11 mouse cellular contexts compared by ENCODE assay signal in genomic region chr4:155068357-155068972, GRCm38 (mm10). TPM values are rescaled to one million over a fixed set of nuclear protein-coding genes. Genes with fewer than 3 reads are reported as not detected.
DNase-seq lines count a peak whose midpoint lies in the region; ATAC-seq lines count a peak whose summit lies in the region.
"Had no signal": no experiment of that assay in that cellular context is flagged by ENCODE, and none has a peak within 500 bp of the region (broad histone marks: within the 10 kb centered on the region; RNA-seq: fewer than 3 reads in every experiment).

No protein-coding gene starts in this region.

- H3K4me2 ChIP-seq in lung, embryonic 16.5 days (ENCODE audit: low read depth, low read length) = peak overlapping the region; percentile 81
- H3K4me2 ChIP-seq in embryonic facial prominence, embryonic 13.5 days = peak overlapping the region; percentile 80
- peak overlapping the region; percentile 73; the same call in 1 of the 2 replicates for H3K4me2 ChIP-seq in liver, embryonic 16.5 days (ENCODE audit: low read depth, low read length)

- peak overlapping the region; percentile 25 for H3K9ac ChIP-seq in lung, embryonic 16.5 days (ENCODE audit: low read length)
- H3K9ac ChIP-seq in embryonic facial prominence, embryonic 13.5 days = 0 out of 2 replicates have a peak overlapping the region, but pooled peaks have one; percentile 92
- H3K9ac ChIP-seq in liver, embryonic 16.5 days (ENCODE audit: low read depth, low read length) = no peak overlapping the region

- no peak overlapping the region for H3K27ac ChIP-seq in heart, embryonic 10.5 days
- H3K27ac ChIP-seq in lung, embryonic 16.5 days (ENCODE audit: low read length) = no peak overlapping the region
- H3K27ac ChIP-seq in embryonic facial prominence, embryonic 13.5 days = no peak overlapping the region
- H3K27ac ChIP-seq in liver, embryonic 16.5 days (ENCODE audit: low read length) = no peak overlapping the region
- H3K27ac ChIP-seq: midbrain, embryonic 13.5 days had no signal

- intact Hi-C loops in heart, postnatal 10 days (cut with DNase I) = loop anchor here (5.0 kb wide), 1 partner anchor 101 kb away; no protein-coding TSS in a partner anchor

- WGBS in heart, embryonic 10.5 days = 90% methylated on average over 20 of the region's 20 CpGs
- WGBS in lung, embryonic 16.5 days = 90% methylated on average over 20 of the region's 20 CpGs
- WGBS in embryonic facial prominence, embryonic 13.5 days = 93% methylated on average over 20 of the region's 20 CpGs
- 89% methylated on average over 20 of the region's 20 CpGs for WGBS in liver, embryonic 16.5 days (ENCODE audit: insufficient replicate concordance)

- peaks cover 32% of the 10 kb centered on the region for H3K4me1 ChIP-seq in heart, embryonic 10.5 days
- peaks cover 18% of the 10 kb centered on the region for H3K4me1 ChIP-seq in lung, embryonic 16.5 days (replicated peaks; ENCODE audit: control insufficient read depth, insufficient read depth, low read length)
- H3K4me1 ChIP-seq in embryonic facial prominence, embryonic 13.5 days = peaks cover 25% of the 10 kb centered on the region
- H3K4me1 ChIP-seq in liver, embryonic 16.5 days (ENCODE audit: control insufficient read depth, low read depth, low read length) = peaks cover 18% of the 10 kb centered on the region

- no peak for ATAC-seq in lung, embryonic 16.5 days (ENCODE audit: low read depth)
- ATAC-seq in embryonic facial prominence, embryonic 13.5 days (ENCODE audit: insufficient number of reproducible peaks, insufficient read depth, low FRiP score, low TSS enrichment, low read depth) = no peak
- no peak for ATAC-seq in liver, embryonic 16.5 days (ENCODE audit: low read depth)
- ATAC-seq in CD4-positive, CD25-positive, alpha-beta regulatory T cell, adult 4 months = no peak
- ATAC-seq: midbrain, embryonic 13.5 days had no signal

- H3K4me3 ChIP-seq in heart, embryonic 10.5 days = peak overlapping the region; percentile 79; the same call in 1 of the 2 replicates
- H3K4me3 ChIP-seq in lung, embryonic 16.5 days (ENCODE audit: low read length) = no peak overlapping the region; the same call in 1 of the 2 replicates
- H3K4me3 ChIP-seq in embryonic facial prominence, embryonic 13.5 days = 0 out of 2 replicates have a peak overlapping the region, but pooled peaks have one; percentile 74
- H3K4me3 ChIP-seq in liver, embryonic 16.5 days (ENCODE audit: low read depth, low read length) = no peak overlapping the region

- H3K9me3 ChIP-seq in heart, embryonic 10.5 days = no peaks in the 10 kb centered on the region
- no peaks in the 10 kb centered on the region for H3K9me3 ChIP-seq in lung, embryonic 16.5 days (ENCODE audit: control insufficient read depth, low read length)
- no peaks in the 10 kb centered on the region for H3K9me3 ChIP-seq in embryonic facial prominence, embryonic 13.5 days
- no peaks in the 10 kb centered on the region for H3K9me3 ChIP-seq in liver, embryonic 16.5 days (replicated peaks; ENCODE audit: control insufficient read depth, low read length)
- H3K9me3 ChIP-seq: midbrain, embryonic 13.5 days had no signal

- peaks cover 54% of the 10 kb centered on the region for H3K36me3 ChIP-seq in heart, embryonic 10.5 days
- H3K36me3 ChIP-seq in lung, embryonic 16.5 days (ENCODE audit: control insufficient read depth, insufficient read depth, low read length) = peaks cover 36% of the 10 kb centered on the region
- H3K36me3 ChIP-seq in embryonic facial prominence, embryonic 13.5 days = peaks cover 56% of the 10 kb centered on the region
- peaks cover 44% of the 10 kb centered on the region for H3K36me3 ChIP-seq in liver, embryonic 16.5 days (ENCODE audit: control insufficient read depth, insufficient read depth)

- peaks cover 11% of the 10 kb centered on the region; the same call in 1 of the 2 replicates for H3K27me3 ChIP-seq in heart, embryonic 10.5 days (ENCODE audit: insufficient read depth, poor library complexity, severe bottlenecking)
- no peaks in the 10 kb centered on the region for H3K27me3 ChIP-seq in lung, embryonic 16.5 days (ENCODE audit: control insufficient read depth, insufficient read depth, low read depth, low read length)
- H3K27me3 ChIP-seq in embryonic facial prominence, embryonic 13.5 days = no peaks in the 10 kb centered on the region
- no peaks in the 10 kb centered on the region for H3K27me3 ChIP-seq in liver, embryonic 16.5 days (ENCODE audit: control insufficient read depth, insufficient read depth, low read depth, low read length)
- H3K27me3 ChIP-seq: midbrain, embryonic 13.5 days had no signal

- no peak for DNase-seq in heart, embryonic 10.5 days (ENCODE audit: low spot score)
- no peak for DNase-seq in heart, postnatal 10 days
- DNase-seq in lung, postnatal 14 days = no peak
- no peak for DNase-seq in natural killer cell, adult 2 months (ENCODE audit: low spot score in 2 of 2)
- DNase-seq: adrenal gland, adult 8-10 months had no signal

RNA-seq across cellular contexts. Expression of gene Pex10, which starts 1.6 kb away (rescaled TPM):
- polyA plus RNA-seq in heart, embryonic 10.5 days (2016; fragmentation: Nextera tagmentation; extraction: Ambion mirVana) = 17.3 and 19.4 TPM in 2 replicates
- total RNA-seq in heart, postnatal 10 days (2021) = 10 to 100 TPM; 18.4 to 23.7 TPM
- polyA plus RNA-seq in lung, embryonic 16.5 days (2015; fragmentation: Nextera tagmentation; extraction: Ambion mirVana) = 26.8 and 27.4 TPM in 2 replicates
- 22.2 and 26.4 TPM in 2 replicates for polyA plus RNA-seq in embryonic facial prominence, embryonic 13.5 days (2015; fragmentation: Nextera tagmentation; extraction: Ambion mirVana)
- 8.3 and 8.9 TPM in 2 replicates for polyA plus RNA-seq in liver, embryonic 16.5 days (2015; fragmentation: Nextera tagmentation; extraction: Ambion mirVana)
- 10 to 100 TPM in 1 of 2 experiments, 1 to 10 TPM in 1; 9.7 to 10.4 TPM for polyA plus RNA-seq in CD4-positive, CD25-positive, alpha-beta regulatory T cell, adult 4 months (2017; shearing (Covaris generic))

RNA-seq across cellular contexts. Expression of gene Plch2, which starts 11.9 kb away (rescaled TPM):
- polyA plus RNA-seq in heart, embryonic 10.5 days (2016; fragmentation: Nextera tagmentation; extraction: Ambion mirVana) = 0.41 and 0.57 TPM in 2 replicates
- not detected for total RNA-seq in heart, postnatal 10 days (2021)
- polyA plus RNA-seq in lung, embryonic 16.5 days (2015; fragmentation: Nextera tagmentation; extraction: Ambion mirVana) = 11.4 and 14.9 TPM in 2 replicates
- polyA plus RNA-seq in embryonic facial prominence, embryonic 13.5 days (2015; fragmentation: Nextera tagmentation; extraction: Ambion mirVana) = 11.2 and 12.8 TPM in 2 replicates
- 0.08 TPM in 1 of 2 replicates, not detected in the other for polyA plus RNA-seq in liver, embryonic 16.5 days (2015; fragmentation: Nextera tagmentation; extraction: Ambion mirVana)
- polyA plus RNA-seq in CD4-positive, CD25-positive, alpha-beta regulatory T cell, adult 4 months (2017; shearing (Covaris generic)) = not detected
- total RNA-seq: common myeloid progenitor, adult 5-6 weeks had no signal

RNA-seq across cellular contexts. Expression of gene Rer1, which starts 17.7 kb away (rescaled TPM):
- 144 and 165 TPM in 2 replicates for polyA plus RNA-seq in heart, embryonic 10.5 days (2016; fragmentation: Nextera tagmentation; extraction: Ambion mirVana)
- 10 to 100 TPM; 71.8 to 77.3 TPM for total RNA-seq in heart, postnatal 10 days (2021)
- polyA plus RNA-seq in lung, embryonic 16.5 days (2015; fragmentation: Nextera tagmentation; extraction: Ambion mirVana) = 150 and 157 TPM in 2 replicates
- polyA plus RNA-seq in embryonic facial prominence, embryonic 13.5 days (2015; fragmentation: Nextera tagmentation; extraction: Ambion mirVana) = 147 and 162 TPM in 2 replicates
- polyA plus RNA-seq in liver, embryonic 16.5 days (2015; fragmentation: Nextera tagmentation; extraction: Ambion mirVana) = 75.1 and 79.9 TPM in 2 replicates
- polyA plus RNA-seq in CD4-positive, CD25-positive, alpha-beta regulatory T cell, adult 4 months (2017; shearing (Covaris generic)) = 100 to 1,000 TPM in 1 of 2 experiments, 10 to 100 TPM in 1; 84.8 to 110 TPM

RNA-seq across cellular contexts. Expression of gene Morn1, which starts 17.9 kb away (rescaled TPM):
- polyA plus RNA-seq in heart, embryonic 10.5 days (2016; fragmentation: Nextera tagmentation; extraction: Ambion mirVana) = 3.6 and 4.6 TPM in 2 replicates
- total RNA-seq in heart, postnatal 10 days (2021) = 1 to 10 TPM; 2.8 to 3.8 TPM
- 6.3 and 6.9 TPM in 2 replicates for polyA plus RNA-seq in lung, embryonic 16.5 days (2015; fragmentation: Nextera tagmentation; extraction: Ambion mirVana)
- polyA plus RNA-seq in embryonic facial prominence, embryonic 13.5 days (2015; fragmentation: Nextera tagmentation; extraction: Ambion mirVana) = 5.6 and 6.2 TPM in 2 replicates
- polyA plus RNA-seq in liver, embryonic 16.5 days (2015; fragmentation: Nextera tagmentation; extraction: Ambion mirVana) = 1.0 and 1.1 TPM in 2 replicates
- polyA plus RNA-seq in CD4-positive, CD25-positive, alpha-beta regulatory T cell, adult 4 months (2017; shearing (Covaris generic)) = 1 to 10 TPM; 1.9 to 4.5 TPM

Comparison
In these comparisons a context has a peak if more than half of its experiments do, and no peak if none do; other contexts are left out.
1. H3K4me3 ChIP-seq: peak in heart, embryonic 10.5 days (single experiment) and embryonic facial prominence, embryonic 13.5 days (single experiment); none in lung, embryonic 16.5 days (single experiment) and liver, embryonic 16.5 days (single experiment).
2. Peak in every context shown above with its lines, with median percentiles within 50 percentile points of each other: H3K4me2 ChIP-seq.